Mouse (Mus musculus) heart, embryonic 16.5 days (tissue): ENCODE results near the gene Ing3. TPM values are rescaled to one million over a fixed set of nuclear protein-coding genes. Genes with fewer than 3 reads are reported as not detected.
A peak's percentile ranks its signal among the peaks of the same experiment; 100 is the strongest.

Source experiments
- ATAC-seq: fragments of 200-750 bp; cut with Nextera tagmentation; replicated peaks from 2 replicates; pipeline ENCODE4 v1.8.0; 2017; ENCODE audit warnings: moderate number of reproducible peaks; ENCODE audit not compliant: insufficient read depth, low FRiP score; ENCODE audit errors: extremely low read depth
- H3K27ac ChIP-seq: fragments of 300-500 bp; sonication (generic); 2 replicates; pipeline ENCODE4 v1.5.1; 2014; ENCODE audit warnings: mild to moderate bottlenecking, low read length, control low read depth, moderate library complexity
- H3K27me3 ChIP-seq: fragments of 300-500 bp; sonication (generic); 2 replicates; pipeline ENCODE4 v1.6.1; 2014; ENCODE audit warnings: low read length, mixed read lengths; ENCODE audit not compliant: control insufficient read depth, insufficient read depth
- H3K36me3 ChIP-seq: fragments of 300-500 bp; sonication (generic); 2 replicates; pipeline ENCODE4 v1.6.1; 2014; ENCODE audit not compliant: control insufficient read depth, insufficient read depth
- H3K4me1 ChIP-seq: fragments of 300-500 bp; sonication (generic); 2 replicates; pipeline ENCODE4 v1.6.1; 2014; ENCODE audit warnings: low read length, mixed read lengths; ENCODE audit not compliant: control insufficient read depth, insufficient read depth
- H3K4me2 ChIP-seq: fragments of 300-500 bp; sonication (generic); 2 replicates; pipeline ENCODE4 v1.6.1; 2014; ENCODE audit warnings: low read depth, mild to moderate bottlenecking, control low read depth, low read length
- H3K4me3 ChIP-seq: fragments of 300-500 bp; sonication (generic); 2 replicates; pipeline ENCODE4 v1.5.1; 2014; ENCODE audit warnings: mild to moderate bottlenecking, control low read depth, low read length
- H3K9ac ChIP-seq: fragments of 300-500 bp; sonication (generic); 2 replicates; pipeline ENCODE4 v1.6.1; 2014; ENCODE audit warnings: low read length, control low read depth
- H3K9me3 ChIP-seq: fragments of 300-500 bp; sonication (generic); replicated peaks from 2 replicates; pipeline ENCODE4 v1.6.1; 2016; ENCODE audit warnings: low read length; ENCODE audit not compliant: control insufficient read depth
- WGBS: fragments of 180-500 bp; shearing (Covaris S2); extraction: QIAGEN DNeasy Blood & Tissue Kit; methylation state at CpG from one replicate; pipeline ENCODE4 v1.1.7; 2014; 5-methylcytosine and 5-hydroxymethylcytosine counted together
- polyA plus RNA-seq: library from polyadenylated mRNA; unstranded; fragments of >200 nt; fragmentation: Nextera tagmentation; extraction: Ambion mirVana; gene quantifications from 2 replicates; pipeline ENCODE4 v1.2.1, GENCODE M21; 2015

Ing3 gene
- polyA plus RNA-seq, 1 experiment from 2014 or later = 39.7 TPM

GRCm38 (mm10) chr6:22012099-22012498 lies 62.7 kb downstream of the Ing3 start:
- no peak overlapping the region for H3K9ac ChIP-seq
- WGBS = 59% methylated on average over 5 of the region's 5 CpGs
- no peak for ATAC-seq
- 0 out of 2 replicates have a peak, but pooled peaks cover 4% of the 10 kb centered on the region for H3K4me1 ChIP-seq
- no peak overlapping the region for H3K4me2 ChIP-seq
- no peak overlapping the region for H3K4me3 ChIP-seq
- no peaks in the 10 kb centered on the region for H3K9me3 ChIP-seq
- no peak overlapping the region for H3K27ac ChIP-seq
- H3K36me3 ChIP-seq = no peaks in the 10 kb centered on the region; the same call in 1 of the 2 replicates
- no peaks in the 10 kb centered on the region for H3K27me3 ChIP-seq

GRCm38 (mm10) chr6:22012501-22012900 lies 63.1 kb downstream of the Ing3 start:
- H3K4me1 ChIP-seq = 0 out of 2 replicates have a peak, but pooled peaks cover 4% of the 10 kb centered on the region
- no peak overlapping the region for H3K4me2 ChIP-seq
- no peak overlapping the region for H3K4me3 ChIP-seq
- no peaks in the 10 kb centered on the region; the same call in 1 of the 2 replicates for H3K36me3 ChIP-seq
- no peaks in the 10 kb centered on the region for H3K27me3 ChIP-seq
- no peak overlapping the region for H3K27ac ChIP-seq
- no peaks in the 10 kb centered on the region for H3K9me3 ChIP-seq
- WGBS = 66% methylated on average over 5 of the region's 5 CpGs
- no peak for ATAC-seq
- H3K9ac ChIP-seq = no peak overlapping the region

- Histone ChIP-seq H3K4me3 (no peak overlapping the region), H3K27me3 (no peaks in the 10 kb centered on the region), H3K27ac (no peak overlapping the region), H3K4me1 (0 out of 2 replicates have a peak, but pooled peaks cover 4% of the 10 kb centered on the region), H3K4me2 (no peak overlapping the region), H3K36me3 (no peaks in the 10 kb centered on the region; the same call in 1 of the 2 replicates), H3K9ac (no peak overlapping the region), H3K9me3 (no peaks in the 10 kb centered on the region)
- ATAC-seq = no peak
- 87% methylated on average over 3 of the region's 3 CpGs for WGBS
These were observed 64.0 kb downstream of the Ing3 start for GRCm38 (mm10) chr6:22013394-22013793.

- no peaks in the 10 kb centered on the region for H3K27me3 ChIP-seq
- no peak overlapping the region for H3K4me3 ChIP-seq
- H3K9me3 ChIP-seq = no peaks in the 10 kb centered on the region
- H3K4me1 ChIP-seq = peaks cover 9% of the 10 kb centered on the region; the same call in 1 of the 2 replicates
- no peak for ATAC-seq
- H3K9ac ChIP-seq = no peak overlapping the region
- H3K4me2 ChIP-seq = no peak overlapping the region
- H3K36me3 ChIP-seq = no peaks in the 10 kb centered on the region; the same call in 1 of the 2 replicates
- WGBS = 86% methylated on average over 6 of the region's 6 CpGs
- H3K27ac ChIP-seq = no peak overlapping the region
These were observed 65.0 kb downstream of the Ing3 start for GRCm38 (mm10) chr6:22014291-22014911.

- no peak for ATAC-seq
- WGBS = 56% methylated on average over 7 of the region's 7 CpGs
- H3K4me2 ChIP-seq = no peak overlapping the region
These were observed 68.3 kb downstream of the Ing3 start for GRCm38 (mm10) chr6:22017631-22018030.

GRCm38 (mm10) chr6:22018768-22019445 lies 69.5 kb downstream of the Ing3 start:
- peaks cover 9% of the 10 kb centered on the region; the same call in 1 of the 2 replicates for H3K4me1 ChIP-seq
- ATAC-seq = no peak
- H3K27ac ChIP-seq = peak overlapping the region; percentile 32; the same call in 1 of the 2 replicates
- H3K9ac ChIP-seq = no peak overlapping the region
- no peaks in the 10 kb centered on the region for H3K9me3 ChIP-seq
- H3K27me3 ChIP-seq = no peaks in the 10 kb centered on the region
- H3K36me3 ChIP-seq = no peaks in the 10 kb centered on the region; the same call in 1 of the 2 replicates
- 43% methylated on average over 8 of the region's 8 CpGs for WGBS
- H3K4me3 ChIP-seq = no peak overlapping the region
- no peak overlapping the region for H3K4me2 ChIP-seq

More at GRCm38 (mm10) chr6:22017631-22018030, 68.3 kb downstream of the Ing3 start:
- H3K9me3 ChIP-seq = no peaks in the 10 kb centered on the region
- peaks cover 9% of the 10 kb centered on the region; the same call in 1 of the 2 replicates for H3K4me1 ChIP-seq
- H3K27ac ChIP-seq = no peak overlapping the region
- H3K4me3 ChIP-seq = no peak overlapping the region
- H3K27me3 ChIP-seq = no peaks in the 10 kb centered on the region
- H3K9ac ChIP-seq = no peak overlapping the region
- H3K36me3 ChIP-seq = no peaks in the 10 kb centered on the region; the same call in 1 of the 2 replicates

- Histone ChIP-seq H3K36me3 (no peaks in the 10 kb centered on the region; the same call in 1 of the 2 replicates), H3K27me3 (no peaks in the 10 kb centered on the region), H3K4me3 (no peak overlapping the region), H3K27ac (peak overlapping the region; percentile 15), H3K9ac (no peak overlapping the region), H3K9me3 (no peaks in the 10 kb centered on the region), H3K4me2 (no peak overlapping the region), H3K4me1 (peaks cover 9% of the 10 kb centered on the region; the same call in 1 of the 2 replicates)
- 33% methylated on average over 10 of the region's 10 CpGs for WGBS
- peak; percentile 23; the same call in 1 of the 2 replicates for ATAC-seq
These were observed 70.3 kb downstream of the Ing3 start for GRCm38 (mm10) chr6:22019637-22020036.

- WGBS = 83% methylated on average over 5 of the region's 5 CpGs
- Histone ChIP-seq H3K27me3 (no peaks in the 10 kb centered on the region), H3K36me3 (no peaks in the 10 kb centered on the region; the same call in 1 of the 2 replicates), H3K9me3 (no peaks in the 10 kb centered on the region), H3K9ac (no peak overlapping the region), H3K4me3 (no peak overlapping the region), H3K4me1 (peaks cover 9% of the 10 kb centered on the region; the same call in 1 of the 2 replicates), H3K27ac (no peak overlapping the region), H3K4me2 (no peak overlapping the region)
- ATAC-seq = no peak
These were observed 71.3 kb downstream of the Ing3 start for GRCm38 (mm10) chr6:22020696-22021095.

GRCm38 (mm10) chr6:22021315-22021714 lies 71.9 kb downstream of the Ing3 start:
- Histone ChIP-seq H3K27ac (no peak overlapping the region), H3K27me3 (no peaks in the 10 kb centered on the region), H3K9me3 (no peaks in the 10 kb centered on the region), H3K4me1 (peaks cover 9% of the 10 kb centered on the region; the same call in 1 of the 2 replicates), H3K9ac (no peak overlapping the region), H3K4me3 (no peak overlapping the region), H3K4me2 (no peak overlapping the region), H3K36me3 (no peaks in the 10 kb centered on the region)
- 83% methylated on average over 3 of the region's 3 CpGs for WGBS
- ATAC-seq = no peak
